Comparison of ENCODE assay signal across 8 mouse cellular contexts in genomic region chr11:107468252-107469030, GRCm38 (mm10). TPM values are rescaled to one million over a fixed set of nuclear protein-coding genes. Genes with fewer than 3 reads are reported as not detected.
DNase-seq lines count a peak whose midpoint lies in the region; ATAC-seq and TF ChIP-seq lines count a peak whose summit lies in the region.

No protein-coding gene starts in this region.

- no peaks in the 10 kb centered on the region for H3K27me3 ChIP-seq in thymus, adult 2 months (ENCODE audit: control insufficient read depth, insufficient read depth, low read length)
- no peaks in the 10 kb centered on the region for H3K27me3 ChIP-seq in hindbrain, embryonic 15.5 days

- H3K9ac ChIP-seq in hindbrain, embryonic 15.5 days = peak overlapping the region; percentile 90

- peak; percentile 42 for DNase-seq in cerebellum, adult 9-10 months
- no peak for DNase-seq in cerebellum, adult 8-10 months
- DNase-seq in thymus, adult 2 months = no peak
- no peak for DNase-seq in thymus, adult 18-20 months
- DNase-seq in adipocyte (ENCODE audit: low spot score) = no peak
- no peak for DNase-seq in urinary bladder, adult 2 months (ENCODE audit: low spot score)

- ATAC-seq in hindbrain, embryonic 15.5 days (ENCODE audit: low FRiP score, low read depth) = no peak
- ATAC-seq in megakaryocyte-erythroid progenitor cell, adult 5-6 weeks (replicated peaks; ENCODE audit: low FRiP score, low TSS enrichment, poor library complexity, severe bottlenecking) = peak; percentile 70

- no peak for TF ChIP-seq POLR2A in thymus, adult 2 months (IDR thresholded peaks at IDR 0.05; ENCODE audit: control insufficient read depth, extremely low read depth, insufficient read depth, low read length, poor library complexity)

- no peak overlapping the region for H3K27ac ChIP-seq in thymus, adult 2 months (ENCODE audit: control insufficient read depth, insufficient read depth, low read length)
- peak overlapping the region; percentile 93 for H3K27ac ChIP-seq in hindbrain, embryonic 15.5 days (replicated peaks)

- H3K4me2 ChIP-seq in hindbrain, embryonic 15.5 days = peak overlapping the region; percentile 83

- peak overlapping the region; percentile 75 for H3K4me3 ChIP-seq in thymus, adult 2 months (ENCODE audit: control insufficient read depth, insufficient read depth, low read length)
- peak overlapping the region; percentile 97 for H3K4me3 ChIP-seq in hindbrain, embryonic 15.5 days

- H3K36me3 ChIP-seq in thymus, adult 2 months (ENCODE audit: control insufficient read depth, insufficient read depth, low read length) = no peaks in the 10 kb centered on the region
- no peaks in the 10 kb centered on the region for H3K36me3 ChIP-seq in hindbrain, embryonic 15.5 days

- TF ChIP-seq CTCF in thymus, adult 2 months (IDR thresholded peaks at IDR 0.05; ENCODE audit: borderline replicate concordance, control insufficient read depth, extremely low read depth, insufficient read depth, low read length, poor library complexity) = no peak

- H3K4me1 ChIP-seq in thymus, adult 2 months (replicated peaks; ENCODE audit: control insufficient read depth, insufficient read depth, low read length) = peaks cover 21% of the 10 kb centered on the region
- H3K4me1 ChIP-seq in hindbrain, embryonic 15.5 days (replicated peaks) = peaks cover 32% of the 10 kb centered on the region

- no peaks in the 10 kb centered on the region for H3K9me3 ChIP-seq in hindbrain, embryonic 15.5 days

- WGBS in thymus, adult 2 months = 13% methylated on average over 16 of the region's 16 CpGs
- 18% methylated on average over 16 of the region's 16 CpGs for WGBS in hindbrain, embryonic 15.5 days

RNA-seq across cellular contexts. Expression of gene Pitpnc1, which starts 2.1 kb away (rescaled TPM):
- polyA plus RNA-seq in thymus, adult 2 months (2012; rRNA removed) = 11.3 and 12.2 TPM in 2 replicates
- 38.3 and 39.2 TPM in 2 replicates for polyA plus RNA-seq in hindbrain, embryonic 15.5 days (2015; fragmentation: Nextera tagmentation; extraction: Ambion mirVana)
- total RNA-seq in megakaryocyte-erythroid progenitor cell, adult 5-6 weeks (2014; fragmentation: Nextera tagmentation) = 35.0 and 44.4 TPM in 2 replicates
- 28.6 and 33.9 TPM in 2 replicates for total RNA-seq in megakaryocyte-erythroid progenitor cell, adult 5-6 weeks (2017)
- 9.1 TPM in 2 replicates for polyA plus RNA-seq in urinary bladder, adult 2 months (2012; rRNA removed)

RNA-seq across cellular contexts. Expression of gene Psmd12, which starts 10.8 kb away (rescaled TPM):
- 15.8 and 17.0 TPM in 2 replicates for polyA plus RNA-seq in thymus, adult 2 months (2012; rRNA removed)
- polyA plus RNA-seq in hindbrain, embryonic 15.5 days (2015; fragmentation: Nextera tagmentation; extraction: Ambion mirVana) = 149 and 153 TPM in 2 replicates
- total RNA-seq in megakaryocyte-erythroid progenitor cell, adult 5-6 weeks (2014; fragmentation: Nextera tagmentation) = 94.9 and 97.5 TPM in 2 replicates
- 181 and 220 TPM in 2 replicates for total RNA-seq in megakaryocyte-erythroid progenitor cell, adult 5-6 weeks (2017)
- polyA plus RNA-seq in urinary bladder, adult 2 months (2012; rRNA removed) = 69.8 and 80.2 TPM in 2 replicates
